Mouse (Mus musculus) left cerebral cortex, postnatal 14 days (tissue): ENCODE measurements around the gene Ddah2. TPM values are rescaled to one million over a fixed set of nuclear protein-coding genes. Genes with fewer than 3 reads are reported as not detected.

Experiments
- DNase-seq, 2 experiments: peaks; one replicate each; pipeline ENCODE4 v3.0.0; 2021 to 2022; ENCODE audit warnings: low spot score in 2 of 2, mixed read lengths in 1 of 2
- intact Hi-C: fragments of 180-260 bp; cut with DNase I; formaldehyde crosslinking; loops from one replicate; pipeline ENCODE4 v1.15.1; 2025
- total RNA-seq, 2 experiments: library from RNA; stranded (reverse); gene quantifications; 2 replicates each; pipeline ENCODE4 v1.2.3; 2021

Gene Ddah2
- total RNA-seq, 2 experiments from 2014 or later, result 16.9 to 19.4 TPM

GRCm38 (mm10) chr17:35048149-35048931 is 10.5 kb upstream of the Ddah2 start:
- intact Hi-C loops, result no loop called here
- no peak for DNase-seq

DNA sequence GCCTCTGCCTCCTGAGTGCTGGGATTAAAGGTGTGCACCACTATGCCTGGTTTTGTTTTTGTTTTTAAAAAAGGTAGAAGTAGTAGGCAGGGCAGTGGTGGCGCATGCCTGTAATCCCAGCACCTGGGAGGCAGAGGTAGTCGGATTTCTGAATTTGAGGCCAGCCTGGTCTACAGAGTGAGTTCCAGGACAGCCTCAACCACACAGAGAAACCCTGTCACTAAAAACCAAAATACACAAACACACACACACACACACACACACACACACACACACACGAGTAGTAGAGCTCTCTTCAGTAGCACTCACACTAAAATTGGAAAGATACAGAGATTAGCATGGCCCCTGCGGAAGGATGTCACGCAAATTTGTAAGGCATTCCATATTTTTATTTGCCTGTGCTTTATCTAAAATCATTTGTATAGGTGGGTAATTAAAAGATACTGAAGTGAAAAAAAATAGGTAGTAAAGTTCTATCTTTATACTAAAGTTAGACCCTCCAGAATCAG is 9.8 kb upstream of the Ddah2 start:
- DNase-seq, result no peak
- intact Hi-C loops, result no loop called here

GRCm38 (mm10) chr17:35049561-35050016 is 9.2 kb upstream of the Ddah2 start, which contains the start of gene Clic1:
Gene Clic1, plus strand, starts transcription at chr17:35049966.
- DNase-seq, result no peak
- intact Hi-C loops, result no loop called here

DNA sequence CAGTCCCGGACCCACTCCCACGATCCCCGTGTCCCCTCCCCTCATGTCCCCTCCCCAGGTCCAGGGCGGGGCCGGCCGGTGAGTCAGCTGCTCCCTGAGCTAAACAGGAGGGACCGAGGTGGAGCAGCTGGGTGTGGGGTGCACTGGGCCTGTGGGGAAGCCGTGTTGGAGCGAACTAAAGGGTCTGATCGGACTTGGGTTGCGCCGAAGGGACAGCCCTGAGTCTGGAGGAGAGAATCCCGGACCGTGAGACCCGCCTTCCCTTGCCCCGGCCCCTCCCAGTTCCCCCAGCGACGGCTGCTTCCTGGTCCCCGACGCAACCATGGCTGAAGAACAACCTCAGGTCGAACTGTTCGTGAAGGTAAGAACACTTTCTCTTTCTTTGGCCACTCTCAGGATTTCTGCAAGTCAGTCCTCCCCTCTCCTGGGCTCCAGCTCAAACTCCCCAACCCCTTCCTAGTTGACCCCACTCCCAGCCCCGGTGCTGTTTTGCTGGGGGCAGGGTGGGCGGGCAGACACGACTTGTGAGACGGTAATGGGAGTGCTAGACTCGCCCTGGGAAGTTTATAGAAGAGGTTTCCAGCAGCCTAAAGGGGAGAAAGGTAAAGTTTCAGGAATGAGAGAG is 8.6 kb upstream of the Ddah2 start:
- DNase-seq, result no peak
- intact Hi-C loops, result no loop called here

DNA sequence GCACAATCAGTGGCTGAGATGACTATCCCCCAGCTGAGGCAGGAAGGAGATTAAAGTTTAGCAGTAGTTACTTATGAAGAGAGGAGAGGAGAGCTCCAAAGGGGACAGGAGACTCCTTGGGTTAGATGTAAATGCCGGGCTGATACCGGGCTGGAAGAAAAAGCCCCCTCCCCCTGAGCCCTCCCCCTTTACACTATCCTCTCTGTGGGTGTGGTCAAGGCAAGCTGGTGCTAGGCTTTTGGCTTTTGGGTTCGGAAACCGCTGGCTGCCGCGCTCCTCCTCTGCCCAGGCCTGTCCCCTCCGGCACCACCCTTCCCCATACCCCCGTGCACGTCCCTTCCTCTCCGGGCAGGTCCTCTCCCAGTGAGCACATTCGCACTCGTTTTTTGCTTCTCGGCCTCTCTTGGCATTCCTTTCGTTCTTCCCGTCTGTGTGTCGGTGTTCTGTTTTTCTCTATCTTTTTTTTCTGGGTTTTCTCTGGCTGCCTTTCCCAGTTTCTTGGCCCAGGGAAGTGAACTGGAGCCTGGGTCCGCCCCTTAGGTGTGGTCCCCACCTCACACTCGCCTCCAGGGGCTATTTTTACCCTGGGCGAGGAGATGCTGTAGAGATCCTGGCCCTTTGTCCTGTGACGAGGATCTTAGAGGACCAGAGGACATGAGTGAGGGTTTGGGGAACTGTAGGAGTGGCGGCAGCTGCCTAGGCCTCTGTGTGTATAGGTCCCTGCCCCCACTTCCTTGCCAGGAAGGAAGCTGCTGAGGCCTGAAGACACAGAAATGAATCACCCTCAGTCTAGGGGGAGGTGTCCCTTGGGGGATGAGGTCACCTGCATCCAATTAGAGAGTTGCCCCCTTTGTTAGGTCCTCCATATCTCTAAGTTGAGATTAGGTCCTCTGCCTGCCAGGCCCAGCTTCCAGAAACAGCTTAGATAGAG is 7.4 kb upstream of the Ddah2 start:
- intact Hi-C loops, result no loop called here
- DNase-seq, result peak in 1 of 2 experiments; percentile 51

- no peak for DNase-seq
These were observed 6.5 kb upstream of the Ddah2 start for GRCm38 (mm10) chr17:35052271-35052798.

GRCm38 (mm10) chr17:35055691-35056495 is 2.9 kb upstream of the Ddah2 start:
- no peak for DNase-seq
- intact Hi-C loops, result no loop called here

More at GRCm38 (mm10) chr17:35052271-35052798, 6.5 kb upstream of the Ddah2 start:
- intact Hi-C loops, result no loop called here

DNA sequence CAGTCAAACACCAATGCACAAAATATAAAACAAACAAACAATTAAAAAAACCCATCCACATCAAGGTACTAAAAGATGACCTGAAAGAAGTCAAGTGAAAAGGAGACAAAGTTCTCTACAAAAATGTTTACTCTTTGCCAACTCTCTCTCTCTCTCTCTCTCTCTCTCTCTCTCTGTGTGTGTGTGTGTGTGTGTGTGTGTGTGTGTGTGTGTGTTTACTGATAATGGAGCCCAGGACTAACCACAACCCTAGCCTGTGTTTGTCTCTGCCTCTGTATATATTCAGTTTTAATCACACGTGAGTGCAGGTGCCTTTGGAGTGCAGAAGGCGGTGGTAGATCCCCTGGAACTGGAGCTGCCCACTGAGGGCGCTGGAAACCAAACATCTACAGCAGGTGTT is 1.7 kb upstream of the Ddah2 start:
- DNase-seq, result no peak
- intact Hi-C loops, result no loop called here

DNA sequence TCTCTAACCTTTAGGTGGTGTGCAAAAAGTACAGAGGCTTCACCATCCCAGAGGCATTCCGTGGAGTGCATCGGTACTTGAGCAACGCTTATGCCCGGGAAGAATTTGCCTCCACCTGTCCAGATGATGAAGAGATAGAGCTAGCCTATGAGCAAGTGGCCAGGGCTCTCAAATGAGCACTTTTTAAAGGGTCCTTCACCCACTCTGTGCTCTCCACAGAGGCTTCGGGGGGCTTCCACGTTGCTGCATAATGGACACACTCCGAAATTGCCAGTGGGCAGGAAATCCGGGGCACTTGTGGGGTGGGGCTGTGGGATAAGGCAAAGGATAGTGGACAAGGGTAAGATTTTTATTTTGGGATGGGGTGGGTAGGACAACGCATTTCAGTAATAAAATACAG is 519 bp upstream of the Ddah2 start:
- intact Hi-C loops, result no loop called here
- DNase-seq, result no peak

- no peak for DNase-seq
- intact Hi-C loops, result no loop called here
These were observed 1.2 kb downstream of the Ddah2 start for GRCm38 (mm10) chr17:35060071-35060470.

GRCm38 (mm10) chr17:35060737-35061297 is 2.0 kb downstream of the Ddah2 start:
- intact Hi-C loops, result no loop called here
- DNase-seq, result no peak

DNA sequence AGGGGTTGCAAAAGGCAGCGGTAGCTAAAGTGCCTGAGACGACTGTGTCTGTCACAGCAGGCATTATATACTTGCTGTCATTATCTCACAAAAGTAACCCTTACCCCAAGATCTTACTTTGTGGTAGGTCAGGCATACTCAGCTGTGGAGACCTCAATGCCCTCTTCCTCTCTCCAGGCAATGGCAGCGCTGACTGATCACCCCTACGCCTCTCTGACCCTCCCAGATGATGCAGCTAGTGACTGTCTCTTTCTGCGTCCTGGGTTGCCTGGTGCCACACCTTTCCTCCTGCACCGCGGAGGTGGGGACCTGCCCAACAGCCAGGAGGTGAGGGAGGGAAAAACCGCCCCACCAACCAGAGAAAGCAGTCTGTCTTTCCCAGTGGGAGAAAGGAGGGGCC is 2.5 kb downstream of the Ddah2 start:
- intact Hi-C loops, result no loop called here
- no peak for DNase-seq

- no peak for DNase-seq
- intact Hi-C loops, result no loop called here
These were observed 4.6 kb downstream of the Ddah2 start for GRCm38 (mm10) chr17:35063466-35063865.

DNA sequence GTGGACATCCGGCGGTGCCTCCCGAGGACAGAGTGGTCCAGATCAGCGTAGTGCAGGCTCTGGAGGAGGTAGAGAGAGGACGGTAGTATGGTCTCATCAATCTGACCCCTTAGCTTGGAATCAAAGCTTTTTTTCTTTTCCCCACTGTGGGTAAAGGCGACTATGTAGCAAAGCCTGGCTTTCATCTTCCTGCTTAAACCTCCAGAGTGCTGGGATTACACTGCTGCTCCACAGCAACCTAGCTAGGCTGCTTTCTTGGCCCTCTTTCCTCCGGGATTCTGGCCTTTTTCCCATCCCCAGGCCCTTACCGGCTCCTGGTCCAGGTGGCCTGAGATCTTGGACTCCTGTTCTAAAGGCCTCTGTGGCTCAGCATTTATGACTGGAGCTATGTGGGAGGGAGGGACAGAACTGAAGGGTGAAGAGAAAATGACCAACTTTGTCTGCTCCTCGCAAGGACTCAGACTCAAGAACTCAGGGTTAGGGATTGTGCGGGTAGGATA is 5.6 kb downstream of the Ddah2 start:
- intact Hi-C loops, result no loop called here
- no peak for DNase-seq

GRCm38 (mm10) chr17:35064951-35065947 is 6.4 kb downstream of the Ddah2 start, which contains the start of gene Ly6g6c:
Gene Ly6g6c, plus strand, starts transcription at chr17:35065388.
- intact Hi-C loops, result no loop called here
- no peak for DNase-seq

DNA sequence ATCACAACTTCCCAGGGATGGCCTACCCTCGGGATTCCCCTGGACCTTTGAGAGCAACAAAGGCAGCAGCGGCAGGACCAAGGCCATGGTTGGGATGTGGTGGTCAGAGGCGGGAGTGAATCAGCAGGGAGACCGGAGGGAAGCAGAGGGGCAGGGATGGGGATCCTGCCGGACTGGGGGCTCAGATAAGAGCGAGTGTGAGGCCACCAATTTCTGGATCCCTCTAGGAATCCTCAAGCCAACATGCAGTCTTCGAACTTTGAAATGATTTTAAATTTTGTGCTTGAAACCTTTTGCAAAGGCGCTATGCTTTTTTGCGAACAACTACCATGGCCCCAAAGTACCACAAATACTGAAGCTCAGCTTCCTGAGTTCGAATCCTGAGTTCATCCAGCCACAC is 7.2 kb downstream of the Ddah2 start, which contains the start of gene Mpig6b:
TSS of gene Mpig6b (minus strand) at position 101 of the 400 bp plus-strand sequence.
- intact Hi-C loops, result no loop called here

More for the DNA sequence above, 7.2 kb downstream of the Ddah2 start, which contains the start of gene Mpig6b:
- DNase-seq, result no peak
